Mouse (Mus musculus) gastrocnemius, postnatal 36 days (tissue): ENCODE results near the gene Gm20662. TPM values are rescaled to one million over a fixed set of nuclear protein-coding genes. Genes with fewer than 3 reads are reported as not detected.
A peak's percentile ranks its signal among the peaks of the same experiment; 100 is the strongest.
"Not testable (repeated sequence)": the region's sequence is repeated elsewhere in the genome, so short reads cannot be mapped to it uniquely, and the experiment has no call there.

Experiments
- DNase-seq, 2 experiments: peaks; one replicate each; pipeline ENCODE4 v3.0.0; 2022
- intact Hi-C: fragments of 180-260 bp; cut with DNase I; formaldehyde crosslinking; loops from one replicate; pipeline ENCODE4 v1.15.1; 2025
- total RNA-seq, 2 experiments: library from RNA; stranded (reverse); gene quantifications; 2 replicates each; pipeline ENCODE4 v1.2.3; 2021

The Gm20662 gene
- total RNA-seq, 2 experiments from 2014 or later = not detected

DNA sequence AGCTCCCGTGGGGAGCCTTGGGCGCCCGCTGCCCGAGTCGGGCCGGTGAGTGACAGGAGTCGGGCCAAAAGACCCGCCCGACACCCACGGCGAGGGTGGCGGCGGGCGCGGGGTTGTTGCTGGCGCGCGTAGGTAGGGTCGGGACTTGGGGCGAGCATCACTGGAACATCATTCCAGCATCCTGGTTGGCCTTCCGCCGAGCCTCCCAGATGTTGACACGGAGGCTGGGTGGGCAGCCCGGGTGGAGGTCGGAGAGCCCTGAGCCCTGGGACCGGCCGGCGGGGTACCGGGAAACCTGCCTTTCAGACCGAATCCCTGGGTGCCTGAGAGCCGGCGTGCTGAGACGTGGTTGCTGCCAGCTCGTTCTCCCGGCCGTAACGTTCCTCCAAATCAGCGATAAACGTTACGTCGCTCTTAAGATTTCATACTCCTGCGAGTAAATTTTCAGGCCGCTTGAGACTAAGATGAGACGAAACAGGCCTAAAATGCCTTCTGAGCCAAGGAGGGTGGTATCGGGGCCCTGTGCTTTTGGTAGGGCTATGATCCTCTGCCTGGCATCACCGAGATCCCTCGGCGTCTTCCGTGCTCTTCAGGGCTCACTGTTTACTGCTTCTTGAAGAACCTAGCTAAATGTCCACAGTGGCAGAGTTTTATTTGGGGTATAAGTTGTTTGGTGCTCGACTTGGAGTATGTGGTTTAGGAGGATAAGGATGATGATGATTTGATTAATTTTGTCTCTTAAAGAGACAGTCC lies 6.8 kb downstream of the Gm20662 start:
- DNase-seq = no peak
- intact Hi-C loops = loop anchor here (5.0 kb wide), 1 partner anchor 44 kb away; the partner anchor contains the start of gene Gmppb

DNA sequence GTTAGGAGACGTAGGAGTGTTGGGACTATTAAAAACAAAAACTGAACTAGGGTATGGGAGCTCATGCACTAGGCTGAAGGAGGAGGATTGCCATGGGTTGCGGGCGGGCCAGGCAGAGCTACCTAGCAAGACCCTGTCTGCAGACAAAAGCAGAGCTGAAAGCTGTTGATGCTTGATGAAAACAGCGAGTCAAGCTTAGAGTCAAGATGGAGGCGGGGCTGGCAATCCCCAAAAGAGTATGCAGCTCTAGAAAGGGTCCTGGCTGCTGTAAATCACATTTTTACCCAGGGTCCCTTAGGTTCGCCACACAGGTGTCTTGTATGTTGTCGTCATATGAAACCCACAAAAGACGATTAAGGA lies 7.4 kb downstream of the Gm20662 start:
- DNase-seq = no peak

GRCm38 (mm10) chr9:108008041-108008440 lies 11.9 kb downstream of the Gm20662 start:
- no peak for DNase-seq
- intact Hi-C loops = no loop called here

More for the DNA sequence above, 7.4 kb downstream of the Gm20662 start:
- intact Hi-C loops = loop anchor here (5.0 kb wide), 1 partner anchor 44 kb away; the partner anchor contains the start of gene Gmppb

DNA sequence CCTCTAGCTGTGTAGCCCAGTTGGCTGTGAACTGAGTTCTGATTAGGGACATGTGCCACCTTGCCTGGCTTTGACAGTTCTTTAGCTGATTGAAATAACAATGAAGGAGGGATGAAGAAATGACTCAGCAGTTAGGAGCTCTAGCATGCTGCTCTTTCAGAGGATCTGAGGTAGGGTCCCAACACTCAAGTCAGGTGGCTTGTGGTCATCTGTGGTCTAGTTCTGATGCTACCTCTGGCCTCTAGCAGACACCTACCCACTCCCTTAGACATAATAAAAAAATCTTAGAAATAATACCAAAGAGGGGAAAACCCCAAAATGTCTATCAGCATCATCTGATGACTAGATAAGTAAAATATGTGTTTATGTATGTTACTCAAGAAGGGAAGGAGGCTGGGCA lies 14.2 kb downstream of the Gm20662 start:
- DNase-seq = no peak
- intact Hi-C loops = no loop called here

DNA sequence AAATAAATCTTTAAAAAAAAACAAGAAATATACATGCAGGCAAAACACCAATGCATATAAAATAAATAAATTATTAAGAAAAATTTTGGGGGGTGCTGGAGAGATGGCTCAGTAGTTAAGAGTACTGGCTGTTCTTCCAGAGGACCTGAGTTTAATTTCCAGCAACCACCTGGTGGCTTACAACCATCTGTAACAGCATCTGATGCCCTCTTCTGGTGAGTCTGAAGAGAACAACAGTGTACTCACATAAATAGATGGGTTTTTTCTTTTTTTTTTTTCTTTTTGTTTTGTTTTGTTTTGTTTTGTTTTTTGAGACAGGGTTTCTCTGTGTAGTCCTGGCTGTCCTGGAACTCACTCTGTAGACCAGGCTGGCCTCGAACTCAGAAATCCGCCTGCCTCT lies 17.4 kb downstream of the Gm20662 start:
- intact Hi-C loops, DNase-seq: not testable (repeated sequence)

DNA sequence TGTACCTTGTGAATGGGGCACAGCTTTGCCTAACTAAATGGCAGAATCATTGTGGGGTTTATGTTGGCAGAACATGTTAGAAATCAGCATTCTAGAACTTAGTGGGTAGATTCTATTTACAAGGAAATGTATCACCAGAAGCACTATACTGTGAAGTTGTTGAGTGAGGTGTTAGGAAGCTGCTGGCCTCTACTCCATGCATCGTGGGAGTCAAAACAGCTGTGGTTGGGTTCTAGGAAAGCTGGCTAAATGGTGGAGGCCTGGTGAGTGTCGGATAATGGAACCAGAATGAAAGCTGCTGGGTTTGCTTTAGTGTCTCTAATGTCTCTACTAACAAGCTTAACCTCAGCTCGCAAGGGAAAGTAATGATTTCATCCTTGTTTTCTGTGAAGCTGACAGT lies 21.0 kb downstream of the Gm20662 start:
- intact Hi-C loops = no loop called here
- no peak for DNase-seq

- intact Hi-C loops = no loop called here
- DNase-seq = no peak
Observed at GRCm38 (mm10) chr9:108020741-108021140, 24.6 kb downstream of the Gm20662 start.

DNA sequence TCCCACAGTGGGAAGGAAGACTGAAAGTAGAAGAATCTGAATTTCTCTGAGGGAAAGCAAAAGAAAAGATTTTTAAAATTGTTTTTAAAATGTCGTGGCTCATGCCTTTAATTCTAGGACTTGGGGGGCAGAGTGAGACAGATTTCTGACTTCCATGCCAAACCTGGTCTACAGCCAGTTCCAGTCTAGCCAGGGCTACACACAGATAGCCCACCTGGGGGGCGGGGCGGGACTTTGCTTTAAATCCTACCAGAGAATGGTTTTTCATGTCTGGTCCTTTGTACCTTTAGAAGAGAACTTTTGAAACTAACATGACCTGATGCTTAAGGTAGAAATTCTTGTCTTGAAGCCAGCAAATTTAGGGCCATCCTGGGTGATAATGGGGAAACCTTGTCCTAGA lies 27.1 kb downstream of the Gm20662 start:
- DNase-seq = no peak
- intact Hi-C loops = no loop called here

DNA sequence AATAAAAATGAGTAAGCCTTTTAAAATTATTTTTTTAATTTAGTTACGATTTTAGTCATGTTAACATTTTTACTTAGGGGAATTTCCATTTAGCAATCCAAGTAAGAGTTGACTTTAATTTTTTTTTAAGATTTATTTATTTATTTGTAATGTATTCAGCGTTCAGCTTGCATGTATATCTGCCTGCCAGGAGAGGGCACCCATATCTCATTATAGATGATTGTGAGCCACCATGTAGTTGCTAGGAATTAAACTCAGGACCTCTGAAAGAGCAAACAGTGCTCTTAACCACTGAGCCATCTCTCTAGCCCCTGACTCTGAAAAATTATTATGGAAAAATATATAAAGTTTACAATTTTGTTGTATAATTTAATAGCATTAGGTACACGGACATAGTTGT lies 30.4 kb downstream of the Gm20662 start:
- intact Hi-C loops = no loop called here
- DNase-seq = no peak

GRCm38 (mm10) chr9:108027867-108028266 lies 31.7 kb downstream of the Gm20662 start:
- intact Hi-C loops = no loop called here
- no peak for DNase-seq

GRCm38 (mm10) chr9:108032126-108032525 lies 36.0 kb downstream of the Gm20662 start:
- intact Hi-C loops = no loop called here

GRCm38 (mm10) chr9:108035331-108036156 lies 39.4 kb downstream of the Gm20662 start:
- intact Hi-C loops = no loop called here
- no peak for DNase-seq

More at GRCm38 (mm10) chr9:108032126-108032525, 36.0 kb downstream of the Gm20662 start:
- DNase-seq = no peak

DNA sequence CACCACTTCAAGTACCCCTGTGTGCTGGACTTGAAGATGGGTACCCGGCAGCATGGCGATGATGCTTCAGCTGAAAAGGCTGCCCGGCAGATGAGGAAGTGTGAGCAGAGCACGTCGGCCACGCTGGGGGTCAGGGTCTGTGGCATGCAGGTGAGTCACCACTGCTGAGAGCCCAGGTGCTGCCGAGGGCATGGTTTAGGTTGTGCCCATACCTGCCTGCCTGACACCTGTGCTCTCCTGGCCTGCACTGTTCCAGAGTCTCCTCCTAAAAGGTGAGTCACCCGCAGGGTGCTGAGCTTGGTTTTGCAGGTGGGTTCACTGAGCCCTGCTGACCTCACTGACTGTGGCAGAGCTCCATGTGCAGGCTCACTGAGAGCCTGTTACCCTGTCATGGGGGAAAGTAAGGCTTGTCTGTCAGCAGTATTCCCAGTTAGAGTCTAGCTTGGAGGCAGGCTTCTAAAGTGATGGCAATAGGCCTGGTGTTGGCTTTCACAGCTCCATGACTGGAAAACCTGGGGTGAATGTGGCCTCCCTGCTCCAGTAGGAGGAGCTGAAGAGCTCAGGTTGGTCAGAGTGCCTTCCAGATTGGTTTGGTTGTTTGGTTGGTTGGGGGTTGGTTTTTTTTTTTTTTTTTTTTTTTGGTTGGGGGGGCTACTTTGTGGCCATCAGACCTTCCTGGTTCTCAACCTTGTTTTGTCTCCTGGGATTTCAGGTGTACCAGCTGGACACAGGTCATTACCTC lies 48.8 kb downstream of the Gm20662 start:
- intact Hi-C loops = loop anchor here (5.0 kb wide), 1 partner anchor 43 kb away; the partner anchor contains the start of gene Ip6k1

DNA sequence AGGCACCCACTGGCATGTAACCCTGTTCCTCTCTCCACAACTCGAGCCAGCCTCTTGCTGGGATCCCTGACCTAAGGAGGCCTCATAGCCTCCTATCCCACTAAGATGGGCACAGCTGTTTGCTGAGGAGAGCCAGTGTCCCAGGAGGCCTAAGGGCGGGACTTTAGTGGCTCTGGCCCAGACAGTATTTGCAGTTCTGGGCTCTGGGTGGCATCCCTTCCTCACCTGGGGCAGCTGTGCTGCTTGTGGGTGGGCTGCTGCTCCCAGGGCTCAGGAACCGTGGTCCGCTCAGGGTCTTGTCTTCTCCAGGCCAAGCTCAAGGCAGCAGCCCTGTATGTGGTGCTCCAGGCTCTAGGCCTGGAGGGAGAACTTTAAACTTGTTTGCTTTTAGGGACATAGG lies 50.4 kb downstream of the Gm20662 start:
- DNase-seq = no peak
- intact Hi-C loops = loop anchor here (5.0 kb wide), 1 partner anchor 44 kb away; the partner anchor contains the start of gene Ip6k1

More for the DNA sequence above, 48.8 kb downstream of the Gm20662 start:
- no peak for DNase-seq

GRCm38 (mm10) chr9:108047601-108048565 lies 51.7 kb downstream of the Gm20662 start:
- peak in 1 of 2 experiments; percentile 15 for DNase-seq
- intact Hi-C loops = loop anchor here (5.0 kb wide), 1 partner anchor 46 kb away; the partner anchor contains the start of gene Ip6k1

DNA sequence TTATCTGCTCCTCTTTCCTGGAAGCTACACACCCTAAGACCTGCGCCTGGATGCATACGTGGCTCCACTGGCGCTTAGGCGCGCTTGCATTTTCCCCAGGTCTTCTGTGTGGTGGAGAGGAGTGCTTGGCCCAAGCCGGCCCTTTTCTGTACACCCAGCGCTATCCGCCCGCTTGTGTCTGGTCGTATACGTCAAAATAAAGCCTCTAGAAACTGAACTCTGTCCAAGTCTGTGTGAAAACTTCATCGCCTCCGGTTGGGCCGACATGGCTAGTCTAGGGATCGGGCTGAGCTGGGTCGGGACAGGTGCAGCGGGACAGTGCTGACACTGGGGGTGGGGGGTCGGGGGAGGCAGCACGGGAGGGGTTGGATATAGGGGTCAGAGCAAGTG lies 52.4 kb downstream of the Gm20662 start:
- intact Hi-C loops = loop anchor here (5.0 kb wide), 1 partner anchor 46 kb away; the partner anchor contains the start of gene Ip6k1

DNA sequence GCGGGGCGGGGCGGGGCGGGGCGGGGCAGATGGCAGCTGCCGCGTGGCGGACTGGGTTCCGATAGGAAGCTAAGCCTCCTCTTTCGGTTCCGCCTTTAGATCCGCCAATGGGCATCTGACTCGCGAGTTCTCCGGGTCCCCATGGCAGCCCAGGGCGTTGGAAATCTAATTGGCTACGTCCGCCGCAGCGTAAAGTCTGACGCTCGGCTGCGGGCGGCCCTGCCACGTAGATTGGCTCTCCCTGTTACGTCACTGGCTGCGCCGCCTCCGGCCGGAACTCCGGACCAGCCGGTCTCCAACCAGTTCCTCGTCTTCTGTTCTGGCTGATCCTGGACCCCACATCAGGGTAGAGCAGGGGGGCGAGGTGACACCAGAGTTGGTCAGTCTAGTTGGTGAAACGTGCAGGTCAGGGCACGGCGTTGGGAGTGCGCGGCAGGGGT lies 52.9 kb downstream of the Gm20662 start, which contains the start of gene Gmppb:
Gmppb (plus strand) TSS at position 227 of the 440 bp plus-strand sequence.
- DNase-seq = peak; percentile 90 to 92
- intact Hi-C loops = loop anchor here (5.0 kb wide), 1 partner anchor 47 kb away; the partner anchor contains the start of gene Ip6k1

More for the DNA sequence above, 52.4 kb downstream of the Gm20662 start:
- peak in 1 of 2 experiments; percentile 40 for DNase-seq

GRCm38 (mm10) chr9:108049561-108050251 lies 53.6 kb downstream of the Gm20662 start:
- intact Hi-C loops = loop anchor here (5.0 kb wide), 2 partner anchors 47 to 147 kb away; partner anchors contain the start of gene Ip6k1
- DNase-seq = peak in 1 of 2 experiments; percentile 14
